Mouse (Mus musculus): ENCODE results near the gene Usp36.
A peak's percentile ranks its signal among the peaks of the same experiment; 100 is the strongest.

The Usp36 gene

DNA sequence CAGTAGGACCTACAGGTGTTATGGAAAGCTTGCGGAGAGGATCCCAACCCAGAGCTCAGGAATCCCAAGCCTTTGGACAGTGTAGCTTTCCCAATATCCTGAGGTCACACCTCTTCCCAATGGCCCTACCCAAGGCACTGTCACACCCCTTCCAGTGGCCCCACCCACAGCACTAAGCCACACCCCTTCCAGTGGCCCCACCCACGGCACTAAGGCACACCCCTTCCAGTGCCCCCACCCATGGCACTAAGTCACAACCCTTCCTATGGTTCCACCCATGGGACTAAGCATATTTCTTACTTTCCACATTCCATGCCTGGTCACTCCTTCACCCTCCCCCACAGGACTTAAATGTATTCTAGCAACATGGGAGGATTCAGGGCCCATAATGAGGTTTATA is 8.8 kb upstream of the Usp36 start:
- no peak for DNase-seq (ENCODE audit: low spot score in 2 of 2)

DNA sequence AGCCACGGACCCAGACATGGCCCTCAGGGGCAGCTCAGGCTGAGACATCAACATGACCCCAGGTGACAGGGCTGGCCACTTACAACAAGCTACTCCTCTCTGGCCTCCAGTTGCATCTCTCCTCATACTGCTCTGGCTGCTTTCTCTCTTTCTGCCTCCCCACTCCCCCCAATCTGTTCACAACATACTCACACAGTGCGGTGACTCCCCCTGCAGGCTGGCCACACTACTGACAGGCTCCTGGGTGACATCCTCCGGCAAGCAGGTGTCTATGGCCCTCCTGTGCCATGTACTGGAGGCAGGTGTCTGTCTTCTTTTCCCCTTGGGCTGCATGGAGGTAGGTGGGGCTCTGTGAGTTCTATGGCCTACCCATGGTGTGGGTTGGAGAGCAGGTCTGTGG is 7.9 kb upstream of the Usp36 start:
- peak in 1 of 2 experiments; percentile 19 for DNase-seq (ENCODE audit: low spot score in 2 of 2)

DNA sequence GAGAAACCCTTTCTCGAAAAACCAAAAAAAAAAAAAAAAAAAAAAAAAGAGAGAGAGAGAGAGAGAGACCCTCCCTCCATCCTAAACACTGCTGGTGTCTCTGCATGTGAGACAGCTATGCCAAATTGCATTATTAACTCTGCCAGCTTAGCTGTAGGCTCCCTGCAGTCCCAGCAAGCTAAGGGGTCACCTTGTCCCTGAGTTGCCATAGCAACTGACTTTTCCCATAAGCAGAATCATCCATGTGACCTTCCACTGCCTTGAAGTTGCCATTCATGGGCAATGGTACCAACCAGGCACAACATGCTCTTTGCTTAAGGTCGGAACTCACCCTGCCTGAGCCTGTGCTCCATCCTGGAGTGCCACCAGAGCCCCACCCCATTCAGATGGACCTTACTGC is 5.0 kb upstream of the Usp36 start:
- no peak for DNase-seq (ENCODE audit: low spot score in 2 of 2)

DNA sequence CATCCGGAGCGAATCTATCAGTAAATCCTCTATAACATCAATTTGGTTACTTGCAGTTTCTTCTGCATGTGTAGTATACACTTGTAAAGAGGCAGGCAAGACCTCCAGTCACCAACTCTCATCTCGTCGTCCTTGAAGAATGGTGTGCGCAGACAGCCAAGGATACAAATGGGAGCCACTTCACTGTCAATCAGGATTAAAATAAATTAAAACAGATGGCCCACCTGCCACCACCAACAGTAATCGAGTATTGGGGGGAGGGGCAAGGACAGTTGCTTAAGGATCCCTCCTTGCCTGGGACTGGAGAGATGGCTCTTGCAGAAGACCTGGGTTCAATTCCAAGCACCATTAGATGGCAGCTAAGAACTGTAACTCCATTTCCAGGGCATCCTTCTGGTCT is 2.6 kb upstream of the Usp36 start:
- no peak for DNase-seq (ENCODE audit: low spot score in 2 of 2)

DNA sequence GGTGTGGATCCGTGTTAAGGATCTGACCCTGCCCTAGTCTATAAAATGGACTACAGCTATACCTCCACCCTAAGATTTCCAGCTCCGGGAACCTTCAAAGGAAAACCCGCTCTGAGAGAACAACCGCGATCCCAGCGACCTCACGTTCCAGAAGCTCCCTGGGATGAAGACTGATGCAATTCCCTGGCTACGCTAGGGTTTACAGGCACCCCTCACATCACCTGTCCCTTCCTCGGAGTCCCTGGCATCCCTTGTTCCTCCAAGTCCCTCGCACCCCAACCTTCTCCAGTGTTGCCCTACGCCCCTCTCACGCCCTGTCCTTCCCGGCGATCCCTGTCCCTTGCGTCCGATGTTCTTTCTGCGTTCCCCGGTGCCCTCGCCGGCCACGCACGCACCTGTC is 482 bp downstream of the Usp36 start:
- DNase-seq (ENCODE audit: low spot score in 2 of 2) = no peak

DNA sequence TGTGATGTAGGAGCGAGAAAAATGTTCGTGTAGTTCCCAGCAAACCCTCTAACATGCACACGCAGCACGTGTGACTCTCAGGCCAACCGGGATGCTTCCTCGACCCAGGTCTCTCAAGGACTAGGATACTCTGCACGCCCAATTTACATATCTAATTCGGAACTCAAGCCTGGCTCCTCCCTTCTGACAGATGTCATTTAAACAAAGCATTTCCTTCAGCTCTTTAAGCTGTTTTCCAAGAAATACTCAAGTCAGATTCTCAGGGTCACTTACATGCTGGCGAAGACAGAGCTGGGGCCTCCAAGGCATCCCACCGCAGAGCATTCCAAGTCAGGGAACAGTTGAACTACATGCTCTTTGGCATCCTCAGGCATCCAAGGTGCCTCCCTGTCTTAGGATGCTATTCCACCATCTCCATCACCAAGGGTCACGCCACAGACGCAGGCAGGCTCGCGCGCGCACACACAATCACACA is 970 bp downstream of the Usp36 start:
- DNase-seq (ENCODE audit: low spot score in 2 of 2) = no peak

DNA sequence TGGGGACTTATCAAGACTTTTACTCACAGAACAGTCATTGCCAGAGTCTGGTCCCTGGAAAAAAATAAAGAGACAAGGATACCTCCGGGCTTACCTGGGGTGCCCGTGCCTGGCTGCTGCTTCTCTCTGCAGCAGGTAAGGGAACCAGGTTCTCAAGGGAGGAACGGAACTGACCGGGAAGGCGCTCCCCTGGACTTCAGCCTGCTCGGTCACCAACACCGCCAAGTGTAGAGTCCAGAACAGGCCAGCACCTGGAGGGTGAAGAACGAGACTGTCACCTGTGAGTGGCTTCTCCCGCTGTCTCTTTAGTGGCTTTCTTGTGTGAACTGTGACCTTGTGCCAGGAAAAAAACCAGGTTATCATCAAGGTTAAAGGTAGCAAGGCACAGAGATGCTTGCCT is 2.5 kb downstream of the Usp36 start:
- DNase-seq (ENCODE audit: low spot score in 2 of 2) = no peak

DNA sequence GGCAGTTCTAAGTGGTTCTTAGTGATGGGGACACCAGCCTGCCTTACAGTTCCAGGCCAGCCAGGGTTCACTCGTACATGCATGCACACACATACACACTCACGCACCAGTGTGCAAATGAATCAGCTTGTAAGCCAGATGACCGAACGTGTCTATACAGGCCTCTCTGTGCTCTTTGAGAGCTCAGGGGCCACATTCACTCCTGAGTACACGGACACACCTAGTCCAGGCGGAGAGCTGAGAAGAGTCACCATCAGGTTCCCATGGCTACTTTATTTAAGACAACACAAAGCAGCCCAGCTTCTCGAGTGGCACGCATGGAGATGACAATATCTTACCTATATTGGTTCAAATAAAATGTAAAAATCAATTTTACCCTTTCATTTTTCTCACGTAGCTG is 3.6 kb downstream of the Usp36 start:
- no peak for DNase-seq (ENCODE audit: low spot score in 2 of 2)

DNA sequence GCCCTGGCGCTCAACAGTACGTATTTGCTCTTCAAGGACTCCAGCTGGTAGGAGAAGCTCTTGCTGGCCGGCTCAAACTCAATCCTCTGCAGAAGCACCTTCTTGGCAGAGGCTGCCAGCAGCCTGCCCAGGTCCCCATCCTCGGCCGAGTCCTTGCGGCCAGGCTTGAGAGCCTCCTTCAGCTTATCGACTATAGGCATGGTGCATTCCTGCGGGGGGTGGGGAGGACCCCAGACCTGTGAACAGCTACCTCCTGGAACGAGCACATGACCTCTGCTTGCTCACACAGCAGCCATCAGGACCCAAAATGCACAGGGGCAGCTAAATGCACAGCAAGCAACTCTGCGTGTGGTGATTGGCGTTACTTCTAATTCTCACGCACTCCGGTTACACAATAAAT is 4.3 kb downstream of the Usp36 start:
- DNase-seq (ENCODE audit: low spot score in 2 of 2) = no peak

DNA sequence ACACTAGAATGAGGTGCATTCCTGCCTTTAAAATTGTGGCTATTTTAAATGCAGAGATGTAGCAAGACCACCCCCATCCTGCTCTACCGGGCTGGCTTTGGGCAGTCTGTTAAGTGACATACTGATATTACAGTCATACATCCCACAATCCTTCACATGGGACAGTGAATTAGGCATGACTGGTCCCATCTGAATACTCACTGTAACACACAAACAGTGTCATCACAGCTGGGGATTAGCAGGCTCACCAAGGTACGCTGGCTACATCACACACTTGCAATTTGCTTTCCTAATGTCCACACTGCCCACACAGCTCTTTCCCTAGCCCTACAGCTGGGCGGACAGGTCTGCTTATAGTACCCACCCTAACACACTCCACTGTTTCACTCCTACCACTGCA is 9.8 kb downstream of the Usp36 start:
- no peak for DNase-seq (ENCODE audit: low spot score in 2 of 2)

DNA sequence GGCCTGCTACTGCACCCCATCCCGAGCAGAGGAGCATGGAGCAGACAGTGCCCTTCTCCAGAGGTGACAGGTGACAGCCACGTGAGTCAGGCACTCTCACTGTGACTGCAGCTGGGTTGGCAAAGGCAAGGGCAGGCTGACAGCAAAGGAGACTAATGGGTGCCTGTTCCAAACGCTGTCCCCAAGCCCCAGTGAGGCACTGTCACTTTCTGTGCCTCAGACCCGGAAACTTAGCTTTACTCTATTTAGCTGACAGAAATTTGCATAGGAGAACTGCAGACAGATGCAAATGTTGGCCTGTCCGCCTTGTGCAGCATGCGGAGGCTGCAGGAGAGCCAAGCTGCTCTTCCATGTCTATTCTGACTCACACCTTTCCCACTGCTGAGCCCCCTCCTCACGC is 13.7 kb downstream of the Usp36 start:
- no peak for DNase-seq (ENCODE audit: low spot score in 2 of 2)

DNA sequence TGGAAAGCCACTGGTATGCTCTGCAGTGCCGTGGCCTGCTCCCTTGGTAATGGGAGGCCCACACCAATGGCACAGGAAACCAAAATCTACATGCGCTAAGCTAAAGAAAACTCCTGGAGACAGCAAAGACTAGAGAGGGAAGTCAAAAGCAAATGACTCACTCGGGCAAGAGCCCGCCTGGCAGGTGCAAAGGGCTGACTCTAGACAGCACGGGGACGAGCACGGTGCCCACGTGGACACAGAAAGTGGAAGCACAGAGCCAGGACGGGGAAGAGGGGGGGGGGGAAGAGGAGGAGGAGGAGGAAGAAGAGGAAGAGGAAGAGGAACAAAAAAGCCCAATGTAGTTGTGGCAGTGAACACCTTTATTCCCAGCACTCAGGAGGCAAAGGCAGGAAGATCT is 15.0 kb downstream of the Usp36 start:
- no peak for DNase-seq (ENCODE audit: low spot score in 2 of 2)

DNA sequence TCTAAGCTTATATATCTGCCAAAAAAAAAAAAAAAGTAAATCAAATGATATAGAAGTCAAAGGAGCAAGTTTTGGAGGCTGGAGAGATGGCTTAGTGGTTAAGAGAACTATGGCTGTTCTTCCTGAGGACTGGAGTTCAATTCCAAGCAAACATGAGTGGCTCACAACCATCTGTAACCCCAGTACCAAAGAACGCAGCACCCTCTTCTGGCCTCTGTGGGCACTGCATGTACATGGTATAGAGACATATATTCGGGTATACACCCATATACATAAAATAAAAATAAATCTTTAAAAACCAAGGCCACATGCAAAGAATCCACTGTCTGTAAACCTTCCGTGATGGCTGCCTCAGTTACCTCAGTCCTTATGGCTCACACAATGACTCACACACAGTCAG is 20.2 kb downstream of the Usp36 start:
- DNase-seq (ENCODE audit: low spot score in 2 of 2) = peak; percentile 50 to 55

DNA sequence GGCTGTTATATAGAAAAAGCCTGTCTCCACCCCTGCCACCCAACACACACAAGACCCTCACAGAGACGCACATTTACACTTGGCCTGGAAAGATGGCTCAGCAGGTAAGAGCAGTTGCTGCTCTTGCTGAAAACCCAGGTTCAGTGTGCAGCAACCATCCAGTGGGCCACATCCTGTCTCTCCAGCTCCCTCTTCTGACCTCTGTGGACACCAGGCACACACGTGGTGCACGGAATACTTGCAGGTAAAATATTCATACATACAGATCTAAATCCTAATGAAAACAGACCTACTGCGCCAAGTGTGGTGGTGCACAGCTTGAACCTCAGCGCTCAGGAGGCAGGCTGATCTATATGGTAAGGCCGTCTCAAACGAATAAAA is 23.4 kb downstream of the Usp36 start:
- DNase-seq (ENCODE audit: low spot score in 2 of 2) = no peak

DNA sequence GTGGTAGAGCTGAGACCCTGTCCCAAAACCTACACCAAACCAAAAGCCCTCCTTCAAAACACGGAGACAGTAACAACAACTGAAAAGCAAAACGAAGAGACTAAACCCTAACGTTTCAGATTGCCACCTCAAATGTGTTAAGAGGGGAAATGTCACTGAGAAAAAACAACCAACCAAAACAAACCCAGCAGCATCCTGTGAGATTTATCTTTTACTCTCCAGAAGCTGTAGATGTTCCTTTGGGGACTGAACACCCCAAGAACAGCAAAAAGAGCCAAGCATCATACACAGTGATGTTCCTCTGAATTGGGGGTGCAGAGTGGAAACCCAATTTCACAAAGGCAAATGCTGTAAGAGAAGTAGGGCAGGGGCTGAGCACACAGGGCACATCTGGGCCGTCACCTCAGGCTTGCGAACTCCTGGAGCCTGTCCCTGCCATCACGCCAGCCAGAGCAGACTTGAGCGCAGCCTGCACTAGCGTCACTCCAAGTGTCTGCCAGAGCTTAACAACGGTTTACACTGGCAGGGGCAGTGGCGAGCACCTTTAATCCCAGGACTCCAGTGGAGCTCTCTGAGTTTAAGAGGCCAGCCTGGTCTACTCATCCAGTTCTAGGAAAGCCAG is 23.9 kb downstream of the Usp36 start:
- peak in 1 of 2 experiments; percentile 37 for DNase-seq (ENCODE audit: low spot score in 2 of 2)

DNA sequence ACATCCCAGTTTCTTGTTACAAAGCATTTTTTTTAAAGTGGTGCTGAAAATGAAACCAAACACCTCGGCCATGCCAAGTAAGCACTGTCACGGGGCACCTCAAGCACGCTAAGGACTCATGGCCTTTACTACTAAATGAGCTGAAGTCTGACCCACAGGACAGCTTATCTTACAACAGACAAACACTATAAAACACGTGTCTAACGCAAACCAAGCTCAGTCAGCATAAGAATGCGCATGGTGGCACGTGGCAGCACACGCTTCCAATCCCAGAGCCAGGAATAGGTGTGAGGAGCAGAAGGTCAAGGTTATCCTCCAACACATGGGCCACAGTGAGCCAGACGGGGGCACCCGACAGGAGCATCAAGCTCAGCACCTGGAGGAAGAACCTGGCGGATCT is 24.4 kb downstream of the Usp36 start:
- DNase-seq (ENCODE audit: low spot score in 2 of 2) = peak; percentile 28 to 53

DNA sequence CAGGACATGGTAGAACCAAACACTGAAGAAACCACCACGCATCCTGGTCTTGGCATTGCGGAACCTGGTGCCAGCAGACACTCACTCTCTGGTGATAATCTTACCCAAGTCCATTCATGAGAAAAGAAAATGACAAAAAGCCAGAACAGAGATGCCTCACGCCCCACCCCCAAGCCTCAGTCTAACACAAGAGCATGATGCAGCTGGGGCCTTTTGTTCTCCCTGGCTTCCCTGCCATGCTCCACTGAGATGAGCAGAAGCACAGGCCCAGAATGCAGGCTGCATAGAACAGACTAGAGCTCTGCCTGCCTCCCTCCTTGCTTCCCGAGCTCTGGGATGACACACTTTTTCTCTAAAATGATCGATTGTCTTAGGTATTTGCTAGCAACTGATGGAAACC is 26.9 kb downstream of the Usp36 start:
- no peak for DNase-seq (ENCODE audit: low spot score in 2 of 2)

DNA sequence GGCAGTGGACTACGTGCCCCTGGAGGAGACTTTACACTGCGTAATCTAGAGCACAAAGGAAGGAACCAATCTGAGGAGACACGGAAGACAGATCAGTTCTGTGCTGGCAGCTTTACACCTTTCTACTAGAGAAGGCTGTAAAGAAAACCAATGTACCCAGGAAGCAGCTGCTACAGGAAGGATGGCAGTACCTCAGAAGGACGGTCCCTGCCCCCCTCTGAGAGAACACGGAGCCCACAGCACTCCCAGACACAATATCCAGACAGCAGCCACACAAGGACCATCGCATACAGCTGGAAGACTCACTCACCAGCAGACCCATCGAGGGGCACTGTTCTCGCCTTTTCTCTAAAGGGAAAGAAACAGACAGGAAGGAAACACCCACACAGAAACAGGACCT is 30.0 kb downstream of the Usp36 start:
- DNase-seq (ENCODE audit: low spot score in 2 of 2) = peak; percentile 21 to 24

DNA sequence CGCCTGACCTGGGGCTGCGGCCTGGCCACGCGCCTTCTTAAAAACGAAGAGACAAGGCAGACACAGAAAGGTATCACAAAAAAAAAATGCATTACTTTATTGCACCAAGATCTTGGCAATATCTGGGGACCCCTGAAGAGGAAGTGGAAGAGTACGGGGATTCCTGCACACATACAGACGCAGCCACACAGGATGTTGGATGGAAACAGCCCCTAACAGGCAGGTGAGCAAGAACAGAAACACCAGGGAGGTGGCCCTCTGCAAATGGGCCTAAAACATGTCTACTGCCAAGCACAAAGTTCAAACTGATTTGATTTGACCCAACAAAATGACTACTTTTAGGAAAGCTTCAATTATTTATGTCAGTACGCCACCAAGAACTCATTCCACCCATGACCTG is 30.5 kb downstream of the Usp36 start:
- DNase-seq (ENCODE audit: low spot score in 2 of 2) = no peak

DNA sequence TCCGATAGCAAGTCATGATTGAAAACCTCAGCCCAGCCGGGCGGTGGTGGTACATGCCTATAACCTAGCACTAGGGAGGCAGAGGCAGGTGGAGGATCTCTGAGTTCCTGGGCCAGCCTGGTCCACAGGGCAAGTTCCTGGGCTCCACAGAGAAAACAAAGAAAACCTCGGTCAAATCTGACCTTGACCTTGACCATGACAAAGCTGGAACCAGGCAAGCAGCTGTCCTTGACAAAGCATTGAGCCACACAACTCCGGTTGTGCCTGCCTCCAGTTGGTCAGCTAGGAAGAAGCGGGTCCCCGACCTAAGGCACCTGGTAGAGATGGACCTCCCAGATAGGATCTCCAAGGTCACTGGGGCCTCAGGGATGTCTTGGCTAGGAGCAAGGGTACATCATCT is 33.7 kb downstream of the Usp36 start:
- no peak for DNase-seq (ENCODE audit: low spot score in 2 of 2)

DNA sequence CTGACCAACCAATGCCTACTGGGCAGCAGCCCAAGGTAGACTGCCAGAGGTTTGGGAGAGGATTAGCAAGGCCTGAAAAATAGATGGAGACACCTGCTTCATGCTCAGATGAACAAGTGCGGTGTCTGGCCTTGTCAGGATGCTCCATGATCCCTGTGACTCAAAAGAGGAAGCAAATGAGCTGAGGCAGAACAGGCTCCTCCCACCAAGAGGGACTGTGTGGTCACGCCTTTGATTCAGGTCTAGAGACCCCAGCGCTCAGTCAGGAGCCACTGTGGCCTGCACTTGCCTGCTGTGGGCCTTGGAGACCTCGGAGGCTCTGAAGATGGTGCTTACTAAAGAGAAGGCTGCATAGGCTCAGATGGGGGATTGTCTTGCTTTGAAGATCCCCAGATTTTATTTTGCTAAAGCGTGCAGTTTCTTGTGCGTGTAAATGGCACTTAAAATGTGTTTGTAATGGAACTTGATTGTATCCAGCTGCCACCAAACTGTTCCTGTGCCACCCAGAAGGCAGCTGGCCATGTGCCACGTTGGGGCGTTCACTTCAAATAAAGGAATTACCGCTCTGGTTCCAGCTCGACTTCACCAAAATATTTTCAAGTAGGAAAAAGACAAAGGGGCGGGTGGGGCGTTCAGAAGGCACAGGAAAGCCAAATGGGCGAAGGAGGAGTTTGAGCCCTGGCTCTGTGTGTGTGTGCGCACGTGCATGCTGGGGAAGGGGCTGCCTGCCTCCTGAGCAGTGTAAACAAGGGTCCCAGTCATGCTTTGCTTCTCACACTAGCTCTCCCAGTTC is 35.7 kb downstream of the Usp36 start:
- peak in 1 of 2 experiments; percentile 54 for DNase-seq (ENCODE audit: low spot score in 2 of 2)

DNA sequence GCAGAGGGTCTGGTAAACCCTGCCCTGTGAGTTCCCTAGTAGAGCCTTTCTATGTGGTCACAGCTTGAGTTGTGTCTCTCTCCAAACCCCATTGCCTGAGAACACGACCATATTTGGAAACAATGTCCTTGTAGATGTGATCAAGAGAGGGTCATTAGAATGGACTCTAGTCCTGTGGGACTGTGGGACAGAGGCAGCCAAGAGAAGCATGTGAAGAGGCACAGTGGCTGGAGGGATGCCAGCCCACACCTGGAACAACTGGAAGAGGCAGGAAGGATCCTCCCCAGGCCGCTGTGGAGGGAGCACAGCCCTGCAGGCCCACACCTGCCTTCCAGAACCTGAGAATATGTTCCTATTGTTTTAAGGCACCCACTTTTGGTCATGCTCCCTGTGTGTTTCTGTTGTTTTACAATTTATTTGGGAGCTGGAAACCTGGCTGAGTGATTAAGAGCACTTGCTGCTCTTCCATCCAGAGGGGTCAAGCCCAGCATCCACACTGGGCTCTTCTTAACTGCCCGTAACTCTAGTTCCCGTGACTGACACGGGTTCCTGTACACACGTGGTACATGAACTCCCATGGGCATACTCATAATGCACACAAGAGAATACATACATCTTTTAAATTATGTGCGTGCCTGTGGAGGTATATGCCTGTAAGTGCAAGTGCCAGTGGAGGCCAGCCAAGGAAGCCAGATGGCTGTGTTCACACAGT is 36.4 kb downstream of the Usp36 start:
- no peak for DNase-seq (ENCODE audit: low spot score in 2 of 2)

DNA sequence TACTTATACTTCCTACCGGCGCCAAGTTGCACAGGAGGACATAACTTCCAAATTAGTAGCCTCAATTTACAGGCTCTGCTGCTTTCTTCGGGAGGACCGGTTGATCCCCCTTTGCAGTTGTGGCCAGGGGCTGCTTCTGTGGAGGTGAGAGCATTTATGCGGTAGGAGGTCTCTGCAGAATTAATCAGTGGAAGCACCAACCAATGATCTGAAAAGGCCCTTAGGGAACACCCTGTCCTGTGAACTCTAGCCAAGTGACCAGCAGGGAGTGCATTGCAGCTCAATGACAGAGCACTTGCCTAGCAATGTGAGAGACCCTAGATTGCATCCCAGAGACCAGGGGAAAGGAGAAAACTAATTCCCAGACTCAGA is 41.0 kb downstream of the Usp36 start:
- DNase-seq (ENCODE audit: low spot score in 2 of 2) = no peak
